In genomic region chr14:25458111-25459015, GRCm38 (mm10) we compare ENCODE assay signal across 8 mouse cellular contexts. TPM values are rescaled to one million over a fixed set of nuclear protein-coding genes. Genes with fewer than 3 reads are reported as not detected.
DNase-seq lines count a peak whose midpoint lies in the region; ATAC-seq and TF ChIP-seq lines count a peak whose summit lies in the region.

No protein-coding gene starts in this region.

- peak overlapping the region; percentile 100 for H3K27ac ChIP-seq in embryonic facial prominence, embryonic 12.5 days
- peak overlapping the region; percentile 98 for H3K27ac ChIP-seq in hindbrain, postnatal 0 days
- peak overlapping the region; percentile 100 for H3K27ac ChIP-seq in limb, embryonic 14.5 days (replicated peaks; ENCODE audit: low read depth, low read length)
- H3K27ac ChIP-seq in neural tube, embryonic 11.5 days (ENCODE audit: low read depth, low read length) = peak overlapping the region; percentile 98

- H3K36me3 ChIP-seq in embryonic facial prominence, embryonic 12.5 days = no peaks in the 10 kb centered on the region
- H3K36me3 ChIP-seq in hindbrain, postnatal 0 days (ENCODE audit: insufficient read depth, low read length) = no peaks in the 10 kb centered on the region
- H3K36me3 ChIP-seq in limb, embryonic 14.5 days (ENCODE audit: control insufficient read depth, insufficient read depth, low read length) = no peaks in the 10 kb centered on the region
- no peaks in the 10 kb centered on the region for H3K36me3 ChIP-seq in neural tube, embryonic 11.5 days (ENCODE audit: control insufficient read depth, insufficient read depth, low read length)

- WGBS in embryonic facial prominence, embryonic 12.5 days = under 1% methylated on average over 37 of the region's 37 CpGs
- WGBS in hindbrain, postnatal 0 days = under 1% methylated on average over 37 of the region's 37 CpGs
- WGBS in limb, embryonic 14.5 days = under 1% methylated on average over 37 of the region's 37 CpGs
- under 1% methylated on average over 37 of the region's 37 CpGs for WGBS in neural tube, embryonic 11.5 days

- H3K27me3 ChIP-seq in embryonic facial prominence, embryonic 12.5 days = no peaks in the 10 kb centered on the region
- no peaks in the 10 kb centered on the region for H3K27me3 ChIP-seq in hindbrain, postnatal 0 days (ENCODE audit: insufficient read depth, low read length)
- no peaks in the 10 kb centered on the region for H3K27me3 ChIP-seq in limb, embryonic 14.5 days (ENCODE audit: control insufficient read depth, insufficient read depth, low read length)
- H3K27me3 ChIP-seq in neural tube, embryonic 11.5 days (ENCODE audit: control insufficient read depth, insufficient read depth, low read length) = no peaks in the 10 kb centered on the region

- TF ChIP-seq CTCF in hindbrain, postnatal 0 days (IDR thresholded peaks at IDR 0.05; ENCODE audit: low read depth) = peak; percentile 29

- peak; percentile 1; the same call in 1 of the 2 replicates for ATAC-seq in embryonic facial prominence, embryonic 12.5 days (ENCODE audit: insufficient number of reproducible peaks, insufficient read depth, low FRiP score, low TSS enrichment)
- no peak for ATAC-seq in hindbrain, postnatal 0 days
- ATAC-seq in limb, embryonic 14.5 days (ENCODE audit: low FRiP score, low read depth) = peak; percentile 10; the same call in 1 of the 2 replicates
- no peak for ATAC-seq in neural tube, embryonic 11.5 days (ENCODE audit: insufficient read depth, low FRiP score, low TSS enrichment)
- ATAC-seq in erythroid progenitor cell, adult 5-6 weeks (replicated peaks; ENCODE audit: low FRiP score, poor library complexity, severe bottlenecking) = no peak

- peak overlapping the region; percentile 81 for H3K4me3 ChIP-seq in embryonic facial prominence, embryonic 12.5 days
- peak overlapping the region; percentile 85 for H3K4me3 ChIP-seq in hindbrain, postnatal 0 days (ENCODE audit: low read length)
- H3K4me3 ChIP-seq in limb, embryonic 14.5 days (replicated peaks; ENCODE audit: low read length) = peak overlapping the region; percentile 95
- H3K4me3 ChIP-seq in neural tube, embryonic 11.5 days (ENCODE audit: low read depth, low read length) = peak overlapping the region; percentile 98

- peak overlapping the region; percentile 60 for H3K9ac ChIP-seq in embryonic facial prominence, embryonic 12.5 days
- H3K9ac ChIP-seq in hindbrain, postnatal 0 days (replicated peaks; ENCODE audit: low read length) = peak overlapping the region; percentile 96
- H3K9ac ChIP-seq in limb, embryonic 14.5 days (ENCODE audit: low read depth, low read length, severe bottlenecking) = peak overlapping the region; percentile 99
- H3K9ac ChIP-seq in neural tube, embryonic 11.5 days (ENCODE audit: low read length) = peak overlapping the region; percentile 99

- peak overlapping the region; percentile 80 for H3K4me2 ChIP-seq in embryonic facial prominence, embryonic 12.5 days (replicated peaks)
- peak overlapping the region; percentile 89 for H3K4me2 ChIP-seq in hindbrain, postnatal 0 days (ENCODE audit: low read depth, low read length)
- peak overlapping the region; percentile 92 for H3K4me2 ChIP-seq in limb, embryonic 14.5 days (replicated peaks; ENCODE audit: low read depth, low read length, severe bottlenecking)
- peak overlapping the region; percentile 87 for H3K4me2 ChIP-seq in neural tube, embryonic 11.5 days (ENCODE audit: low read depth)

- TF ChIP-seq POLR2A in limb, embryonic 14.5 days (IDR thresholded peaks at IDR 0.05; ENCODE audit: borderline replicate concordance, extremely low read depth, insufficient read depth, insufficient read length) = no peak

- H3K9me3 ChIP-seq in embryonic facial prominence, embryonic 12.5 days = no peaks in the 10 kb centered on the region
- H3K9me3 ChIP-seq in hindbrain, postnatal 0 days (ENCODE audit: low read length) = no peaks in the 10 kb centered on the region
- no peaks in the 10 kb centered on the region for H3K9me3 ChIP-seq in limb, embryonic 14.5 days (ENCODE audit: control insufficient read depth, low read length)
- no peaks in the 10 kb centered on the region for H3K9me3 ChIP-seq in neural tube, embryonic 11.5 days (ENCODE audit: control insufficient read depth, low read length)

- H3K4me1 ChIP-seq in embryonic facial prominence, embryonic 12.5 days = peaks cover 36% of the 10 kb centered on the region
- peaks cover 24% of the 10 kb centered on the region for H3K4me1 ChIP-seq in hindbrain, postnatal 0 days (ENCODE audit: insufficient read depth, low read length)
- H3K4me1 ChIP-seq in limb, embryonic 14.5 days (ENCODE audit: control insufficient read depth, insufficient read depth, low read length) = peaks cover 32% of the 10 kb centered on the region
- H3K4me1 ChIP-seq in neural tube, embryonic 11.5 days (ENCODE audit: control insufficient read depth, insufficient read depth, low read length) = peaks cover 35% of the 10 kb centered on the region

- DNase-seq in retina, embryonic 14.5 days (ENCODE audit: low spot score) = peak; percentile 59
- DNase-seq in retina, postnatal 1 day = no peak
- peak; percentile 72 for DNase-seq in R1 (ENCODE audit: low read depth, low spot score)
- peak; percentile 61 for DNase-seq in hindbrain, postnatal 0 days (ENCODE audit: low spot score)
- DNase-seq in limb, embryonic 14.5 days (ENCODE audit: low spot score) = peak; percentile 54
- peak; percentile 63 for DNase-seq in neural tube, embryonic 11.5 days (ENCODE audit: low spot score)

RNA-seq across cellular contexts. Expression of gene Zmiz1, which starts 0.6 kb away (rescaled TPM):
- polyA plus RNA-seq in embryonic facial prominence, embryonic 12.5 days (2016; fragmentation: Nextera tagmentation; extraction: Ambion mirVana) = 43.8 and 46.3 TPM in 2 replicates
- 129 and 135 TPM in 2 replicates for total RNA-seq in hindbrain, postnatal 0 days (2014; rRNA removed)
- 41.9 and 50.6 TPM in 2 replicates for polyA plus RNA-seq in hindbrain, postnatal 0 days (2015; fragmentation: Nextera tagmentation; extraction: Ambion mirVana)
- 81.2 and 117 TPM in 2 replicates for polyA plus RNA-seq in limb, embryonic 14.5 days (2012; rRNA removed)
- polyA plus RNA-seq in limb, embryonic 14.5 days (2014; fragmentation: Nextera tagmentation; extraction: Ambion mirVana) = 61.8 and 75.8 TPM in 2 replicates
- polyA plus RNA-seq in neural tube, embryonic 11.5 days (2014; fragmentation: Nextera tagmentation; extraction: Ambion mirVana) = 57.4 and 60.2 TPM in 2 replicates
- 20.9 and 36.0 TPM in 2 replicates for total RNA-seq in erythroid progenitor cell, adult 5-6 weeks (2015; ENCODE audit: low replicate concordance)
- total RNA-seq in erythroid progenitor cell, adult 5-6 weeks (2017; ENCODE audit: low replicate concordance) = 4.0 and 4.6 TPM in 2 replicates

Comparison
In these comparisons a context has a peak if more than half of its experiments do, and no peak if none do; other contexts are left out.
1. ATAC-seq: peak in embryonic facial prominence, embryonic 12.5 days (single experiment) and limb, embryonic 14.5 days (single experiment); none in hindbrain, postnatal 0 days (single experiment), neural tube, embryonic 11.5 days (single experiment) and erythroid progenitor cell, adult 5-6 weeks (single experiment).
2. Peak in every context shown above with its lines, with median percentiles within 50 percentile points of each other: H3K27ac ChIP-seq, H3K4me2 ChIP-seq, H3K4me3 ChIP-seq and H3K9ac ChIP-seq.